Mouse (Mus musculus) kidney, adult 11 months (tissue): Measurements from ENCODE around the gene Prkn.

ENCODE experiments used
- DNase-seq: peaks from one replicate; pipeline ENCODE4 v3.0.0; 2022

The Prkn gene

GRCm38 (mm10) chr17:11767301-11767700, 927.1 kb downstream of the Prkn start:
- DNase-seq: no peak

- no peak for DNase-seq
These were observed 928.2 kb downstream of the Prkn start for GRCm38 (mm10) chr17:11768345-11768744.

GRCm38 (mm10) chr17:11768971-11769370, 928.8 kb downstream of the Prkn start:
- DNase-seq: no peak

- DNase-seq: no peak
These were observed 929.3 kb downstream of the Prkn start for GRCm38 (mm10) chr17:11769513-11769912.

- DNase-seq: no peak
These were observed 939.4 kb downstream of the Prkn start for GRCm38 (mm10) chr17:11779547-11779946.

GRCm38 (mm10) chr17:11780005-11780404, 939.8 kb downstream of the Prkn start:
- no peak for DNase-seq

GRCm38 (mm10) chr17:11780805-11781481, 940.8 kb downstream of the Prkn start:
- DNase-seq: peak; percentile 25

GRCm38 (mm10) chr17:11788270-11788936, 948.2 kb downstream of the Prkn start:
- no peak for DNase-seq

- no peak for DNase-seq
These were observed 955.8 kb downstream of the Prkn start for GRCm38 (mm10) chr17:11795979-11796378.

GRCm38 (mm10) chr17:11801226-11801625, 961.0 kb downstream of the Prkn start:
- DNase-seq: no peak

GRCm38 (mm10) chr17:11807280-11807679, 967.1 kb downstream of the Prkn start:
- DNase-seq: no peak

- DNase-seq: no peak
These were observed 977.7 kb downstream of the Prkn start for GRCm38 (mm10) chr17:11817886-11818285.

- no peak for DNase-seq
These were observed 979.3 kb downstream of the Prkn start for GRCm38 (mm10) chr17:11819506-11819905.

- no peak for DNase-seq
These were observed 980.6 kb downstream of the Prkn start for GRCm38 (mm10) chr17:11820757-11821156.

GRCm38 (mm10) chr17:11829501-11829900, 989.3 kb downstream of the Prkn start:
- no peak for DNase-seq

GRCm38 (mm10) chr17:11837121-11837520, 996.9 kb downstream of the Prkn start:
- no peak for DNase-seq

- DNase-seq: no peak
These were observed 1004.3 kb downstream of the Prkn start for GRCm38 (mm10) chr17:11844436-11844835.

GRCm38 (mm10) chr17:11844989-11845388, 1004.8 kb downstream of the Prkn start:
- DNase-seq: no peak

GRCm38 (mm10) chr17:11845506-11845905, 1005.3 kb downstream of the Prkn start:
- no peak for DNase-seq

GRCm38 (mm10) chr17:11854571-11854970, 1014.4 kb downstream of the Prkn start:
- peak; percentile 62 for DNase-seq

- DNase-seq: no peak
These were observed 1018.7 kb downstream of the Prkn start for GRCm38 (mm10) chr17:11858772-11859405.

GRCm38 (mm10) chr17:11861178-11861577, 1021.0 kb downstream of the Prkn start:
- no peak for DNase-seq

- no peak for DNase-seq
These were observed 1022.2 kb downstream of the Prkn start for GRCm38 (mm10) chr17:11862360-11862759.

GRCm38 (mm10) chr17:11863017-11863416, 1022.8 kb downstream of the Prkn start:
- no peak for DNase-seq
